Mouse (Mus musculus) c-Kit-positive CD71-negative TER-119-negative erythroid progenitor cells, embryonic 14.5 days (primary cell): ENCODE results near the gene Slc7a11.
"Not testable (repeated sequence)": the region's sequence is repeated elsewhere in the genome, so short reads cannot be mapped to it uniquely, and the experiment has no call there.

Source experiments
- DNase-seq: peaks from one replicate; pipeline ENCODE4 v3.0.0-alpha.2; 2013; ENCODE audit warnings: low read depth

The Slc7a11 gene

DNA sequence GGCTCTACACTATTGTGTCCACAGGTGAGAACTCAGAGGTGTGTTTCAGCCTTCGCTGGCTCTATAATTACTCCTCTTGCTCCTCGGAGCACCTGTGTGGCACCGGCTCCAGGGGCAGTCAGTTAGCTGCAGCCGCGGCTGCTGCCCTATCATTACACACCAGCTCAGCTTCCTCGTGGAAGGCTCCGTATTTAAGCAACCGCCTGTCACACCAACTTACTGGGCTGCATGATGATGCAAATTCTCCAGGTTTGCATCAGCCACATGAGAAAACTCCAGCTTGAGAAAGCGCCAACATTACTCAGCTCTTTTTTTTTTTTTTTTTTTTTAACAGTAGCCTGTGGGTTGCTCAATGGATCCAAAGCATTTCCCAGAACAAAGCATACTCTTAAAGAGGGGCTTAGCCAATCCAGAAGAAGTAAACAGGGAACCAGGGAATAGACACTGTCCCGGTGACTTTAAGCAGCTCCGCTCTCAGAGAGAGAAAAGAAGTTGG lies at the start of gene Slc7a11:
Gene Slc7a11, minus strand, starts transcription at position 194 of the 496 bp plus-strand sequence.
- peak; percentile 42 for DNase-seq

DNA sequence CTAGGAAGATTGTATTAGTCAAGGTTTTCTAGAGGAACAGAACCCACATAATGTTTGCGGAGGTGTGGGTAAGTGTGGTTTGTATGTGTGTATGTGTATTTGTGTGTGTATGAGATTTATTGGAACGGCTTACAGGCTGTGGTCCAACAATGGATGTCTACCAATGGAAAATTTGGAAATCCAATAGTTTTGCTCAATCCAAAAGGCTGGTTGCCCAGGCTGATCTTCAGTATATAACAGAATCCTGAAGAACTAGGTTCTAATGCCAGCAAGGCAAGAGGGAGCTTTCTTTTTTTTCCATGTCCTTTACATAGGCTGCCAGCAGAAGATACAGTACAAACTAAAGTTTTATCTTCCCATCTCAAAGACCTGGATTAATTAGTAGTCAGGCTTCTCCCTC lies 48.3 kb upstream of the Slc7a11 start:
- DNase-seq = no peak

DNA sequence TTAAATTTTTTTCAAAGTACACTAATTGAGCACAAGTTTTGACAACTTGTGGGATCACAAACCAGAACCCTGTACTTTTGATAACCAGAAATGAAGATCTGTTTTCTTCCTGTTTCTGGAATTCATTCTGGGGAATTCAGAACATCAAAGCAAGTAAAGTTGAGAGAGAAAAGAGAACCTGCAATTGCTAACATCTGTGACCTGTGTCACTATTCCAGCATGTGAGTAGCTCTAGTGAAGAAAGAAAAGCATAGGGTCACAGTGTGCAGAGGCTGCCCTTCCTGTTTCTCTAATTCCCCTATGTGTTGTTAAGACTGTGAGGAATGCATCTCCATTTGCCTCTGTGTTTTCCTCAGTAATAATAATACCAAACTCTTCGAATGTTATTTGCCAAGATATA lies 40.7 kb upstream of the Slc7a11 start:
- no peak for DNase-seq

DNA sequence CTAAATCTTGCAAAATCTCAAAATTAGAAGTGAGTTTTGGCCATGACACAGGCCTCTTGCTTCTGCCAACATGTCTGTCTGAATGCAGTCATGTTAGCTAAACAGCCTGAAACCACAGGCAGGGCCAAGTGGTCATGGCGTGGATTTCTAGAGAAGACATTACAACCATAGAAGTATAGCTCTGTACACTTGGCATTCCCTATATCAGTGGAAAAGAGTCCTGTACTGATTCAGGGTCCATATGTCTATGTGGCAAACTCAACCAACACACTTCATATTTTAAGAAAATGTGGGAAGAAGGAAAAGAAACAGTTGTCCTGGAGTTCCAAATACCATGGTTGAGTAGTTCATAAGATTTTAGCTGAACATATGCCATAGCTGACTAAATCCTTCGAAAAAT lies 18.8 kb upstream of the Slc7a11 start:
- no peak for DNase-seq

DNA sequence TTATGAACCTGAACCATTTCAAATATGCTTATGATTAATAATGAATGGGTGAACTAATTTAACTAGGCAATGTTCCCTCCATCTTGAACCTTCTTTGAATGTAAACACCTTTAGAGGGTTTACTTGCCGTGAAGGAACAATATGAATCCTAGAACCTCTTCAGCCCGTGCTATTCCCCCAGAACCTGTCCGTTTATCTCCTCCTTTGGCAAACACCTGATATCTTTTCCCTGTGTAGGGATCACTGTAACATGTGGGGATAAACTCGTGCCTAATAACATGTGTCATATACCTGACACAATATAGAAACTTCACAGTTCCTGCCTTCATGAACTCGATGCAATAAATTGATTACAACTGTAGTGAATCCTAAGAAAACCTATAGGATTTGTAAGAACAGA lies 13.7 kb upstream of the Slc7a11 start:
- no peak for DNase-seq

DNA sequence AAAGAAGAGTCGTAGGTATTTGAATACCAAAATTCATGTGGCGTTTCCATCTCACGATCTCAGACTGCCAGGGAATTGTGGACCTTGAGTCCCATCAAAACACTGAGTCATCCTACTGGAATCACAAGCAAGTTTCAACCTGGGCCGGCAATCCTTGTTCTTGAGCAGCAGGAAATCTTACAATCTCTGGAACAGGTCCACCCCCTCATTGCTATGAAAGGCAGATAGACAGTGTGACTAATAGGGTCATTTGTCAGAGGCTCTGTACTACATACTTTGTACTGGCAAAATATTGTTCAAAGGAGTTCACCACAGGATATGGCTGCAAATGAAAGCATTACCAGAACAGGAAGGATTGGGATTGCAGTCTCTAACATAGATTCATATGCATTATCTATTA lies 13.2 kb upstream of the Slc7a11 start:
- DNase-seq = no peak

DNA sequence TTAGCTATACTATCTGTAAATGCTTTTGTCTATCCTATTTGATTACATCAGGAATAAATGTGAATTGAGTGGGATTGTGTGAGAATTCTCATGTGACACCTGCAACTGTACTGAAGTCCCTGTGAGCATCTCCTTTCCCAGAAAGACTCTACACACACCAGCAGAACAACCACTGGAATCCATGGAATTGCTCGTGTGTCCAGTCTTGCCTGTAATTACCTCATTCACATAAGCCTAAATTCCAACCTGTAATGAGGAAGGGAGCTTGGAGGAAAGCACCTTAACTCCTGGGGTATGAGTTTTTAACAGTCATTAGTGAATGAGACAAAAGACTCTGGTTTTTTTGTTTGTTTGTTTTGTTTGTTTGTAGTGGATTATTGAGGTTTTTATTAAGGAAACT lies 12.6 kb upstream of the Slc7a11 start:
- no peak for DNase-seq

DNA sequence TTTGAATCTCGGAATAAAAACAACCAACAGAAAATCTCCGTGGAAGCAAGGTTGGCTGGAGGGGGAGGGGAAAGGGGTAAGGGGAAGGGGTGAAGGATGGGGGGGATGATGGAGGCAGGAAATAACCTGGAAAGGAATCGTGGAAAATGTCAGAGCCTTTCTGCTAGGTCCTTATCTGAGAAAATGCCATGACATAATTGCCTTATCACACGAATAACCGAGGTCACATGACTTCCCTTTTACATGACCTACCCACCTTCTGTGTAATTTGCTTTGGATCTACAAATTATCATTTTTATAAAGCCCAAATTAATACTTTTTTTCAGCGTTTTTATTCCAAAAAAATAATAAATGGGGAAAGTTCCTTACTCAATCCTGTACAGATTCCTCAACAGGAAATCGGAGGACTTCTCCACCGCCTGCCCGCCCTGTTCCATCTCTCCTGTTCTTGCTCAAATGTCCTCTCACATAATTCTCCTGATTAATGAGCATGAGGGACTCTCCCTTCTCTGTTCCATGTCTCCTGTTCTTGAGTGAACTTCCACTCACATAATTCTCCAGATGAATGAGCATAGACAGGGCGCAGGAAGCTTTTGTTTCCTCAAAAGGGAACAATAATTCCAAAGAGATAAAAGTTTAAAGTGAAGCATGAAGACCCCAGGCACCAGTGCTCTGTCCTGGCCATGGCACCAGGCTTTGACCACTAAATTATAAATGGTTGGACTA lies 1.8 kb upstream of the Slc7a11 start:
- DNase-seq = no peak

DNA sequence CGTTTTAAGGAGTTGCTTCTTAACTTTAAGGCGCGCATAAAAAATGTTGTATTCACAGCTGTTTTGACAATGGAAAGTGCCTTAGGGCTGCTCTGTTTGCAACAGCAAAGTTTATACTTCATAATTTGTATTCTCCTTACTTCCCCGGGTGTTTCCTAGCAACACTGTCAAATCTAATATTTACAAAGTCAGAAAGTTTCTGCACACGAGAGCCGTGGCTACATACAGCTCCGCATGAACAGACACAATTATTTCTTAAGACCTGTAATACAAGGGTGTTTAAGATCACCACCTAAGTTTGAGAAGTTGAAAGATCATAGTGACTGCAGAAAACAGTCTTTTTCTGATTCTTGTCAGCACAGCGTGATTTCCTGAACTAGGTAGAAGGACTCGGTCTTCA lies 528 bp upstream of the Slc7a11 start:
- DNase-seq = no peak

DNA sequence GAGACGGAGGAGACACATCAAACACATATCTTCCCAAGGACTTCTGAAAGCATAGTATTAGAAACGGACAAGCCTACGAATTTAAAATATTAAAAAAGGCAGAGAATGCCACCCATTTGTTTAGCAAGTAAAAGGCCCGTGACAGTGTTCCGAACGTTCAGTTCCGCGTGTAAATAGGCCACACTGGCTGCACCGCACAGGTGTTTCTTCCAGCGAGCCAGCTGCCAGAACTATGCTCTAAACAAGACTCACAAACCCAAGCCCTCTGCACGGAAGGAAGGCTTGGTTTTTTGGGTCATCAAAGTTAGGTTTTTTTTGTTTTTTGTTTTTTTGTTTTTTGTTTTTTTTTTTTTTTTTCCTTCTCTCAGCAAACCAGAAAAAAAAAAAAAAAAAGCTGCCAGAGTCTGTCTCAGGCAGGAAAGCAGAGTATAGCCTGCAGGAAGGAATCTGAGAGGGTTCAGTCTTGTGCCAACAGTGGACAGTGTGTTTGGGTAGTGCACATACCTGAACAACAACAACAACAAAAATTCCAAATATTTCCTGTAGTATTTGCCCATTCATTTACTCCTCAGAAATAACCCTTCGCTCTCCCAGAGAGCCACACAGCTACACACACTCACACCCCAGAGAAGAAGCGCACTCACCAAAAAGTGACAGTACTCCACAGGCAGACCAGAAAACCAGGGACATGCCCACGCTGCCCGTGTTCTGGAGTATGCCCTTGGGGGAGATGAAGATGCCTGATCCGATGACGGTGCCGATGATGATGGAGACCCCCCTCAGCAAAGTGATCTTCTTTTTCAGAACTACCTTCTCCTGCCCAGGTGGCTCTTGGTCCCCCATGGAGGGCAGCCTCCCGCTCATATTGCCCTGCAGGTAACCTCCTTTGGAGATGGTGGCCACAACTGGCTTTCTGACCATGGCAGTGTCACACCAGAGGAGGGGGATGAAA lies 797 bp downstream of the Slc7a11 start:
- no peak for DNase-seq

DNA sequence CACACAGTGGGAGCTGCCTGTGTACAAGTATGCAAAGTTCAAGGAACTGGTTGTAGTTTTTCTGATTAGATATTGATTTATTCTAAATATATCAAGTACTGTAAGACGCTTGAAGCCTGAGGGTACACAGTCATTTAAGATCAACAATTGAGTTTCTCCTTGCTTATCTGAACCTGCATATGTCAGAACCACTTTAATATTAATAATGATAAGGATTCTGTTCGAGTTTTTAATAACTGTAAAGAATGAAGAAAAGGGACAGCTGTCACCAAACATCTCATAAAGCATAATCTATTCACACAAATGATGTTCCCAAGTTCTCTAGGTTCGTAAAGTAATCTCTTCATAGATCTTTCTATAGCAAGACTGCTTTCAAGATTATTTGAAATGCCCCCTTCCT lies 2.1 kb downstream of the Slc7a11 start:
- no peak for DNase-seq

DNA sequence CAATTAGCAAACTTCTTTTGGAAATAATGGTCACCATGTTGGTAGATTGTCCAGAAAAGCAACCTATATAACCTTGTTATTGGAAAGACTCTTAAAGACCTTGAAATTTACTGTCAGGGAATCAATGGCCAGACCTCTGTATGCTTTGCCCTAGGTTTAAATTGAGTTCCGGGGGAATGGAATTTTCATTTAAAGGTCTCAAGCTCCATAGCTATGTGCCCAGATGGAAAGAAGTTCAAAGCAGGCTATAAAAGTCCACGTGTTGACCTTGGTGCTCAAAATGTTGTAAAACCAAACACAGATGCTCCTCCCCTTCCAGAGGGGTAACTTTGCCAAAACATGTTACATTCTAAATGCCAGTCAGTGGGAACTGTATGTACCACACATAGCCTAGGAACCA lies 3.0 kb downstream of the Slc7a11 start:
- DNase-seq = no peak

DNA sequence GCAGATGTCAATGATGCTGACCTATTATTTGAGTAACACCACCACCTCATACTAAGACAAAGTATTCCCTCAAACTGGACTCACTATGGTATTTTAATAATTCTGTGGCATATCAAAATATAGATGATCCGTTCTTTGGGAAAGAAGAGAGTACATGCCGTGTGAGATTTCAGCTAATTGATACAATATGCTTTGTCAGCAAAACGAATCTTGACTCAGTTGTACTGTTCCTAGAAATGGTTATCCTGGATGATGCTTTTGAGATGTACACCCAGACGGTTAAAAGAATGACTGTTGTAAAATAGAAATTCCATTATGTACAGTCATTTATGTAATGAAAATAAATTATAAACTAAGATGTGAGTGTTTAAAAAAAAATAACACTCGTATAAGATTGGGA lies 4.0 kb downstream of the Slc7a11 start:
- DNase-seq = no peak

DNA sequence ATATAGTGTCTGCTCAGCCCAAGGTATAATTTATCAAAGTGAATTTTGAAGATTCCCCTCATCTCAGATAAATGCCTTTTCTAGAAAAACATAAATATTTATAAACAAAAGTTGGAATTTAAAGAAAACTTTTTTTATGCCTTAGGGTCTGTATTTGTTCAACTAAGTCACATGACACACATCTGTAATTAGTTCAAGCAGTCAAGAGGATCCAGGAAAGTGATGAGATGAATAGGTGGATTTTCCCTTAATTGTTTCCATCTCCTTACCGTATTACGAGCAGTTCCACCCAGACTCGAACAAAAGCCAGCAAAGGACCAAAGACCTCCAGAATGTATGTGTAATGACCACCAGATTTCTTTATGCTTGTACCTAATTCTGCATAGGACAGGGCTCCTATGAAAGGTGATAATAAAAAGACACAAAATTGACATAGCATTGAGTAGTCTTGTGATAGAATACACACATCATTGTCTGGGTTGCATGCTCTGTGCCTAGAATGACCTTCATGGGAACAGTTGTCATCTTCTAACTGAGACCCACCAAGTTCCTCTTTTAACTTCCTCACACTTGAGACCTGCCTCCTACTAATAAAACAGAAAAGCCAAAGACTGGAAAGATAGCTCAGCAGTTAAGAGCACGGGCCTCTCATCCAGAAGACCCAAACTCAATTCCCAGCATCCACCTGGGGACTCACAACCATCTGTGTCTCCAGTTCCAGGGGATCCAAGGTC lies 4.7 kb downstream of the Slc7a11 start:
- no peak for DNase-seq

DNA sequence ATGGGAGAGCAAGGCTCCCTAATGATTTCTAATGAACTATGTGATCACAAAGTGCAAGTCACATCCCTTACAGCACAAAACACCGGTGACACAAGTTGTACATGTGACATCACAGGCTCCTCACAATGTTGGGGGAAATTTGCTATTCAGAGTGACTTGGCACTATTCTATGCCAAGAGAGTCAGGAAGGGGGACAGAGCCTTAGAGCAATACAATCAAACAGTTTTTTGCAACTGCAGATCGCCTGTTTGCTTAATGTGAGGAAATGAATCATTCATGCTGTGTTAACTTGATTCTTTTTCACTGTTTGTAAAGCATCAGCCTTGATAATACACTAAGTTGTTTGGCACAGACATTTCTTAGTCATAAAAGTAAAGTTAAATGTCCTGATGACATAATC lies 5.3 kb downstream of the Slc7a11 start:
- DNase-seq = not testable (repeated sequence)

DNA sequence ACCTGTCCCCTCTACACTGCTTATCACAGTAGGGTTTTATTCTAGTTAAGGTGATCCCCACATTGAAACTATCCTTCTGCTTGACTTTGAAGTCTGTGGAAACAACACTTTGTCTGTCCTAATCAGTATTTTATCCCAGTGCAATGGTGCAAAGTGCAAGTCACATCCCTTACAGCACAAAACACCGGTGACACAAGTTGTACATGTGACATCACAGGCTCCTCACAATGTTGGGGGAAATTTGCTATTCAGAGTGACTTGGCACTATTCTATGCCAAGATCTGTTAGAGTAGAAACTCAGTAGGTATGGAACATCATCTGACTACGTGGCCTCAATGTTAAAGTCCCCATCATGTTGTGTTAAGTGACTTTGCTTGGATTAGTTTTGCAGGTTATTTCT lies 7.0 kb downstream of the Slc7a11 start:
- not testable (repeated sequence) for DNase-seq

DNA sequence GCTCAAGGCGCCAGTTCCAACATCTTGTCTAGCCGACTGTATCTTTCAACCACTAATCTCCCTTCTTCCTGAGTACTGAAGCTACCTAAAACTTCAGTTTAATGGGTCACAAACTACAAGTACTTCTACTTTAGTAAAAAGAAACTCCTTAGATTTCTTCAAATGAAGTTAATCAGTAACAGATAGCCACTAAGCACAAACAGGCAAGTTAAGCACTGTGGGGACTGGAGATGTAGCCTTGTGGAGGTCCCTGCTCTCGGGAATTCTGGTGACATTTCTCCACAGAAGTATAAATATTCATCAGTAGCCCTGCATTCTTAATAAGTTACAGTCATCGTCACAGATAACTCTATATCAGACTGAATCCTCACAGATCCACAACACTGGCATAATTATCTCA lies 9.6 kb downstream of the Slc7a11 start:
- DNase-seq = no peak

DNA sequence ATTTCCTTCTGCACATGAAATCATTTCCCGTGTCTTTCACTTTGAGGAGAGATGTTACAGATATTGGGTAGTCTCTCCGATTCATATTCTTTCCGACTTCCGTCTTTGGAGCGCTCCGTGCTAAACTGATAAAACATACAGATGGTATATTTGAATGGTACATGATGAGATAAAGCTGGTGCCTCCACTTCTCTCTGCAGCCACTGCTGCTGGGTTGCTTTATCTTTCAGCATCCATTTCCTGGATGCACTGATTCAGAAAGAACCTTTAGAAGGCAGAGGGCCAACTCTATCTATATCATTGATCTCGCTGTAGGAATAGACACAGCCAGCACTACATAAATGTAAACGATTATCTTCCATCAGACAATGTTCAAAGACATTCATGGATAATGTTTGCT lies 12.6 kb downstream of the Slc7a11 start:
- no peak for DNase-seq

DNA sequence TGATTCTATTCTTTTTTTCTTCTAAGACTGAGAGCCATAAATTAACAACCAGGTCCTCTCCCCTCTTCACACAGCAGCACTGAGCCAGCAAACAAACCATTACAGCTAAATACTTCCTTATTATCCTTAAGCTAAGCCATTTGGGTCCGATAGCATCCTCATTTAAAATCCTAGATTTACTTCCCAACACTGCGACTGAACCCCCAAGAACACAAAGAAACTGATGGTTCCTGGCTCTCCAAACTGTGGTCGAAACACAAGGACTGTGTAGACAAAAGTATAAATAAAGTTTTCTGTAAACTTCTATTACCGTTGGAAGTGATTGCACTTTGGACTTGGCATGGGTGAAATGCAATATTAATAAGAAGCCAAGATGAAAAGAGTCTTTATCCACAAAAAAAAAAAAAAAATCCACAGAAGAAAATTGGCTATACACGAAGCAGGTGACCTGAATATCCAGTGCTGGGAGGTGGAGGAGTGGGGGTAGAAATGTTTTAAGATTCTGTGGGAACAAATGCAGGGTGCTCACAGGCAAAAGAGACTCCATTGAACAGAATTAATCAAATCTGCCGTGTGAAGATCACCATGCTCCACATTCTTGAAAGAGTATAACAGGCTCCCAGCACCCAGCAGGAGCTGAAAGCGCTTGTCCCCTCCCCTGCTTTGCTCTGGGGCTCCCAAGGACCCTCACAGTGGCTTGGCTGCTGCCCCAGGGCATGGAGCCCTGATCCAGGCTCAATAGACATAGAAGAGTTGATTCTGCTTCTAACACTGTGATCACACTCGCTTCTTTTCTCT lies 21.7 kb downstream of the Slc7a11 start:
- DNase-seq = no peak

DNA sequence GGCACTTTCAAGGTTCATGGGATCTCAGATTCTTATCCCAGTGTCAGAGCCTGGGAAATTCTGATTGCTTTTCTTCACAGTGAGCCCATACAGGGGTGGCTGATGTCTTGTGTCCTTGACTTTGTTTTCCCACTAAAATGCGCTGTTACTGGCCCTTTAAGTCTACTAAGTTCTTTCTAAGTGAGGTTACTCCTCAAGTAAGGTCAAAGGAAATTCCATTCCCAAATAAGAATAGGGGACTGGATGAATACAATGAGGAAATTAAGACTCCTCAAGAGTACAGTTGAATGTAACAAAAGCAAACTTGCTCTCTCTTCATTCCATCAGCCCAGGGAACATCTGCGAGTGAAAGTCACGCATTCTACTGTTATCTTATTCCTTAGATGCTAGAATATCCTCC lies 24.3 kb downstream of the Slc7a11 start:
- DNase-seq = no peak

DNA sequence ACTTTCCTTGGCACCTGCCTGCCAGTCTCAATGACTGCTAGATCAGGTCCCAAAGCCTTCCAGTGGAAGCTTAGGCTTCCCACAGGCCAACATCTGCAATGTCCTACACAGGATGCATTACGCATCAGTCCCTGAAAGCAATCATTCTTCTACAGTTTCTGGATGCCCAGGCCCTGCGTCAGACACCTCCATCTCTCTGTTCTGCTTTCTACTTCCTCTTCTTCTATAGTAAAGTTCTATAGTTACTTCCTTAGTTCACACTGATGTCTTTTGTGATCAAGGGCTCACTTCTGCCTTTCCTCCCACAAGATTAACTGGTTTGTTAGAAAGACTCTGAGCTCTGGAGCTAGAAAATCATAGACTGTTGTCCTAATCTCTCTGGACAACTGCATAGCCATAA lies 36.6 kb downstream of the Slc7a11 start:
- DNase-seq = no peak

DNA sequence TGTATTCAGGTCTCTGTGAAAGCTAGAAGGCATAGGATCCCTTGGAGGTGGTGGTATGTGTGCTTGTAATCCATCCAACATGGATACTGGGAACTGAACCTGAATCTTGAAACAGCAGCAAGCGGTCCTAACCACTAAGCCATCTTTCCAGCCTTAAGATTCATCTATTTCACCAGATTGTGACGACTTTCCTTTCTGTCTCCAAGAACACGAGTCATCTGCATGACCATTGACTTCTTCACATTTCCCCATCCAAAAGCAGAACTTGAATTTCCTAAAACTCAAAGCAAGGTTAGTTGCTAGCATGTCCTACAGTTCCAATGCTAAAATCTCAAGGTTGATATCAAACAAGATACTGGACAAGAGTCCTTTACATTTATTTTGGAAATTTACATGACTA lies 37.5 kb downstream of the Slc7a11 start:
- DNase-seq = no peak
